22 mouse cellular contexts compared by ENCODE assay signal in genomic region chr17:70823083-70823482, GRCm38 (mm10). TPM values are rescaled to one million over a fixed set of nuclear protein-coding genes. Genes with fewer than 3 reads are reported as not detected.
DNase-seq lines count a peak whose midpoint lies in the region; ATAC-seq and TF ChIP-seq lines count a peak whose summit lies in the region.
"Had no signal": no experiment of that assay in that cellular context is flagged by ENCODE, and none has a peak within 500 bp of the region (broad histone marks: within the 10 kb centered on the region; RNA-seq: fewer than 3 reads in every experiment).

No protein-coding gene starts in this region.

- ATAC-seq in liver, embryonic 12.5 days = no peak
- no peak for ATAC-seq in stomach, embryonic 14.5 days (ENCODE audit: insufficient number of reproducible peaks, insufficient read depth, low FRiP score, low read depth)
- ATAC-seq: forebrain, embryonic 14.5 days; hindbrain, postnatal 0 days; midbrain, embryonic 15.5 days had no signal

- H3K27me3 ChIP-seq in heart, embryonic 10.5 days (ENCODE audit: insufficient read depth, poor library complexity, severe bottlenecking) = peaks cover 17% of the 10 kb centered on the region
- H3K27me3 ChIP-seq in ES-Bruce4 (ENCODE audit: control insufficient read depth, insufficient read depth, low read length, poor library complexity, severe bottlenecking) = no peaks in the 10 kb centered on the region
- peaks cover 31% of the 10 kb centered on the region for H3K27me3 ChIP-seq in liver, embryonic 12.5 days (replicated peaks)
- 0 out of 2 replicates have a peak, but pooled peaks cover 5% of the 10 kb centered on the region for H3K27me3 ChIP-seq in stomach, embryonic 14.5 days (ENCODE audit: control insufficient read depth, insufficient read depth, low read length)

- TF ChIP-seq CTCF in ES-Bruce4 (IDR thresholded peaks at IDR 0.05; ENCODE audit: low read depth, low read length) = no peak

- TF ChIP-seq POLR2A in ES-Bruce4 (IDR thresholded peaks at IDR 0.05; ENCODE audit: insufficient read depth, low read length) = no peak

- H3K4me3 ChIP-seq in heart, embryonic 10.5 days = no peak overlapping the region
- H3K4me3 ChIP-seq in ES-Bruce4 (ENCODE audit: low read depth, low read length) = peak overlapping the region; percentile 24
- H3K4me3 ChIP-seq in liver, embryonic 12.5 days = 0 out of 2 replicates have a peak overlapping the region, but pooled peaks have one; percentile 1
- H3K4me3 ChIP-seq in stomach, embryonic 14.5 days (ENCODE audit: low read depth, low read length) = no peak overlapping the region
- H3K4me3 ChIP-seq: embryonic facial prominence, embryonic 13.5 days; heart, adult 2 months; left cerebral cortex, adult 2 months; limb, embryonic 10.5 days; midbrain, embryonic 15.5 days; neural tube, embryonic 15.5 days had no signal

- no peak overlapping the region for H3K27ac ChIP-seq in heart, embryonic 10.5 days
- no peak overlapping the region; the same call in 1 of the 2 replicates for H3K27ac ChIP-seq in ES-Bruce4 (ENCODE audit: insufficient read depth, low read length)
- no peak overlapping the region for H3K27ac ChIP-seq in liver, embryonic 12.5 days
- peak overlapping the region; percentile 24; the same call in 1 of the 2 replicates for H3K27ac ChIP-seq in stomach, embryonic 14.5 days (ENCODE audit: low read length)
- H3K27ac ChIP-seq: embryonic facial prominence, embryonic 13.5 days; heart, adult 2 months; hindbrain, postnatal 0 days; left cerebral cortex, adult 2 months; limb, embryonic 10.5 days; midbrain, embryonic 15.5 days; neural tube, embryonic 15.5 days had no signal

- TF ChIP-seq EP300 in ES-Bruce4 (IDR thresholded peaks at IDR 0.05; ENCODE audit: insufficient read depth, low read depth, low read length) = no peak

- DNase-seq in heart, embryonic 10.5 days (ENCODE audit: low spot score) = peak; percentile 11
- DNase-seq in heart, adult 18-20 months = no peak
- no peak for DNase-seq in kidney, postnatal 4 days
- no peak for DNase-seq in adrenal gland, postnatal 36 days
- no peak for DNase-seq in right cerebral cortex, postnatal 4 days
- DNase-seq: cerebellum, postnatal 10 days; gastrocnemius, postnatal 10 days; heart, adult 2 months; kidney, adult 8-10 months; kidney, postnatal 14 days; right cerebral cortex, postnatal 25 days; thymus, postnatal 25 days had no signal

- H3K36me3 ChIP-seq in heart, embryonic 10.5 days = no peaks in the 10 kb centered on the region
- no peaks in the 10 kb centered on the region for H3K36me3 ChIP-seq in ES-Bruce4 (ENCODE audit: control insufficient read depth, insufficient read depth, low read length, poor library complexity, severe bottlenecking)
- no peaks in the 10 kb centered on the region for H3K36me3 ChIP-seq in liver, embryonic 12.5 days
- H3K36me3 ChIP-seq in stomach, embryonic 14.5 days (ENCODE audit: control insufficient read depth, insufficient read depth, low read length) = no peaks in the 10 kb centered on the region
- H3K36me3 ChIP-seq: embryonic facial prominence, embryonic 13.5 days; limb, embryonic 10.5 days; midbrain, embryonic 15.5 days; neural tube, embryonic 15.5 days had no signal

- no peaks in the 10 kb centered on the region for H3K9me3 ChIP-seq in heart, embryonic 10.5 days
- H3K9me3 ChIP-seq in ES-Bruce4 (replicated peaks; ENCODE audit: control insufficient read depth, insufficient read depth, low read length, poor library complexity, severe bottlenecking) = no peaks in the 10 kb centered on the region
- no peaks in the 10 kb centered on the region for H3K9me3 ChIP-seq in liver, embryonic 12.5 days (replicated peaks)
- H3K9me3 ChIP-seq in stomach, embryonic 14.5 days (ENCODE audit: control insufficient read depth, low read depth, low read length) = no peaks in the 10 kb centered on the region
- H3K9me3 ChIP-seq: embryonic facial prominence, embryonic 13.5 days; limb, embryonic 10.5 days; midbrain, embryonic 15.5 days; neural tube, embryonic 15.5 days had no signal

- 75% methylated on average over 8 of the region's 8 CpGs for WGBS in heart, embryonic 10.5 days
- 61% methylated on average over 8 of the region's 8 CpGs for WGBS in liver, embryonic 12.5 days (ENCODE audit: insufficient replicate concordance)
- WGBS in stomach, embryonic 14.5 days = 59% methylated on average over 8 of the region's 8 CpGs

- peak overlapping the region; percentile 37 for H3K4me2 ChIP-seq in liver, embryonic 12.5 days
- H3K4me2 ChIP-seq in stomach, embryonic 14.5 days (replicated peaks; ENCODE audit: low read depth, low read length) = no peak overlapping the region; the same call in 1 of the 2 replicates
- H3K4me2 ChIP-seq: embryonic facial prominence, embryonic 13.5 days; midbrain, embryonic 15.5 days; neural tube, embryonic 15.5 days had no signal

- peak overlapping the region; percentile 52 for H3K9ac ChIP-seq in ES-Bruce4 (ENCODE audit: low read depth, poor library complexity, severe bottlenecking)
- H3K9ac ChIP-seq in liver, embryonic 12.5 days = no peak overlapping the region
- no peak overlapping the region for H3K9ac ChIP-seq in stomach, embryonic 14.5 days (replicated peaks; ENCODE audit: low read depth, low read length)
- H3K9ac ChIP-seq: embryonic facial prominence, embryonic 13.5 days; midbrain, embryonic 15.5 days; neural tube, embryonic 15.5 days had no signal

- no peaks in the 10 kb centered on the region for H3K4me1 ChIP-seq in heart, embryonic 10.5 days
- H3K4me1 ChIP-seq in ES-Bruce4 (ENCODE audit: control insufficient read depth, insufficient read depth, low read length) = no peaks in the 10 kb centered on the region
- no peaks in the 10 kb centered on the region for H3K4me1 ChIP-seq in liver, embryonic 12.5 days
- H3K4me1 ChIP-seq in stomach, embryonic 14.5 days (ENCODE audit: control insufficient read depth, insufficient read depth, low read length) = peaks cover 4% of the 10 kb centered on the region; the same call in 1 of the 2 replicates
- H3K4me1 ChIP-seq: neural tube, embryonic 15.5 days had no signal

RNA-seq across cellular contexts. Expression of gene Tgif1, which starts 30.3 kb away (rescaled TPM):
- polyA plus RNA-seq in heart, embryonic 10.5 days (2016; fragmentation: Nextera tagmentation; extraction: Ambion mirVana) = 31.5 and 58.1 TPM in 2 replicates
- total RNA-seq in heart, adult 18-20 months (2021) = 1 to 10 TPM; 2.6 to 4.6 TPM
- 218 and 227 TPM in 2 replicates for polyA plus RNA-seq in ES-Bruce4 (2011; ENCODE audit: insufficient read depth, insufficient read length, low read depth, missing spikeins)
- 13.3 and 13.8 TPM in 2 replicates for polyA plus RNA-seq in liver, embryonic 12.5 days (2016; fragmentation: Nextera tagmentation; extraction: Ambion mirVana)
- polyA plus RNA-seq in stomach, embryonic 14.5 days (2014; fragmentation: Nextera tagmentation; extraction: Ambion mirVana) = 65.0 and 66.5 TPM in 2 replicates
- total RNA-seq in adrenal gland, postnatal 36 days (2021) = 10 to 100 TPM; 42.0 to 48.8 TPM

Comparison
In these comparisons a context has a peak if more than half of its experiments do, and no peak if none do; other contexts are left out.
1. H3K4me3 ChIP-seq: peak in ES-Bruce4 (single experiment) and liver, embryonic 12.5 days (single experiment); none in heart, embryonic 10.5 days (single experiment) and stomach, embryonic 14.5 days (single experiment).